ENCODE assay signal across 1 mouse cellular context in the genomic region with DNA sequence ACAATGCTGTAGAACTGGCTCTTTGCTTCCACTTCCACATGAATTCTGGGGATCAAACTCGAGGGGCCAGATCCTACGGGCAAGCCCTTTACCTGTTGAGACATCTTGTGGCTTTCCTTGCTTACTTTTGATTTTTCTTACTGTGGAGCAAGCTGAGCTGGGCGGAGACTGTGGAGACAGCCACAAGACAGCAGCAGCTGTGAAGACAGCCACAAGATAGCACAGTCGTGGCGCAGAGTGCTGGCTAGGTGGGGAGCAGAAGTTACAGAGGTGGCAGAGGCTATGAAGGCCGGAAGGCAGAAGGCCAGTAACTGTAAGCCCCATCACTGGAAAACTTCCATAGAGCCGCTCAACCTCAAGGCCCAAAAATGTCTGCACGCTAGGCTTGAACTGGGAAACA.
TF ChIP-seq lines count a peak whose summit lies in the region.

No protein-coding gene starts in this region.

TF ChIP-seq in MEL, 35 proteins besides CTCF, POLR2A, EP300 and RAD21 (continued from another document):
- TF ChIP-seq TCF12 (IDR thresholded peaks at IDR 0.05; ENCODE audit: low read depth, low read length) = no peak
- TF ChIP-seq MAX (IDR thresholded peaks at IDR 0.05; ENCODE audit: low read length) = no peak
- TF ChIP-seq MAZ (IDR thresholded peaks at IDR 0.05; ENCODE audit: low read depth, low read length) = no peak
- no peak for TF ChIP-seq CHD1 (IDR thresholded peaks at IDR 0.05; ENCODE audit: low read depth, low read length)
- no peak for TF ChIP-seq CHD2 (IDR thresholded peaks at IDR 0.05; ENCODE audit: low read length)
- no peak for TF ChIP-seq MXI1 (IDR thresholded peaks at IDR 0.05; ENCODE audit: low read depth, low read length)
